Mouse (Mus musculus) embryonic fibroblast, embryonic 13.5 days (primary cell): ENCODE results near the gene Psmb3.

Experiments
- CTCF ChIP-seq: IDR thresholded peaks from 2 replicates; pipeline ENCODE4 v1.5.1; 2011; ENCODE audit warnings: mild to moderate bottlenecking, control low read depth, low read length, moderate library complexity, borderline replicate concordance; ENCODE audit not compliant: insufficient read depth
- POLR2A ChIP-seq: IDR thresholded peaks from 2 replicates; pipeline ENCODE4 v1.6.1; 2011; ENCODE audit warnings: low read depth, mild to moderate bottlenecking, control low read depth, low read length, moderate library complexity

DNA sequence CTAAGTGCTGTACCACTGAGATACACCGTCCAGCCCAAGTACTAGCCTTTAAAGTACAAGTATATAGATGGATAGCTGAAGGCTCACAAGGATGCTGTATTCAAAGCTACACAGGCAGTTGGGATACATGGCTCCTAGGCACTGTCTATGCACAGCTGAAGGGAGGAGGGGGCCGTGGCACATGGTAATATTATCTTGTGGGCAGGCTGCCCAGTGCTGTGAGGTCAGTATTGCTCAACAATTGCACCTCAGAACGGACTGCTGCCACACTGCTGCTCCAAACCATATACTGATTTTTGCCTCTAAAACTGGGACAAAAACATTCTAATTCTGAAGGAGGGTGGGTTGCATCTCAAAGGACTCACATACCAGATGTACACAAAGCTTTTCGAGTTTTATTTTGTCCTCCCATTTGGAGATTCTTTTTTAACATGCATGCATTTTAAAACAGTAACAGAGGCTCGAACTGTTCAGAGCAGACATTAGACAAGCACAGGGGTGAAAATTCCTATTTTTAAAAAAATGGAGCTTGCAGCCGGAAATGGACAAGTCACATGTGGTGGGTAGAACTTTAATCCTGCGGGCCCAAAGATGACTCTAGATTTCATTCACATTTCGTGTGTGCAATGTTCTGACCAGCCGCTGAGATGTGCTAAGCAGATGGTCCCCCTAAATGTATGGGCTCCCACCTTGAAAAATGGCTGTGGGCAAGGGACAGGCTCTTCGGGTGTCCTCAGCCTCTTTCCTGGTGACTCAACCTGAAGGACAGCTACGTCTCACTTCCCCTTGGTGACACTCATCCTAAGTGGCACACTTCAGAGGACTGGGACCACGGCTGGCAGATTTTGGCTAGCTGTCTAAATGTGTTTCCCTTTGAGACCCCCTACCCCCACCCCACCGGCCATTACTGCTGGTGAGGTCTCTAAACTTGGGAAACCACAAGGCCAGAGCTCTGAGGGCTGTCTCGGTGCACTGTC, 11.9 kb downstream of the Psmb3 start:
- TF ChIP-seq POLR2A, result no peak
- no peak for TF ChIP-seq CTCF
